ENCODE assay signal across 8 mouse cellular contexts in the genomic region with DNA sequence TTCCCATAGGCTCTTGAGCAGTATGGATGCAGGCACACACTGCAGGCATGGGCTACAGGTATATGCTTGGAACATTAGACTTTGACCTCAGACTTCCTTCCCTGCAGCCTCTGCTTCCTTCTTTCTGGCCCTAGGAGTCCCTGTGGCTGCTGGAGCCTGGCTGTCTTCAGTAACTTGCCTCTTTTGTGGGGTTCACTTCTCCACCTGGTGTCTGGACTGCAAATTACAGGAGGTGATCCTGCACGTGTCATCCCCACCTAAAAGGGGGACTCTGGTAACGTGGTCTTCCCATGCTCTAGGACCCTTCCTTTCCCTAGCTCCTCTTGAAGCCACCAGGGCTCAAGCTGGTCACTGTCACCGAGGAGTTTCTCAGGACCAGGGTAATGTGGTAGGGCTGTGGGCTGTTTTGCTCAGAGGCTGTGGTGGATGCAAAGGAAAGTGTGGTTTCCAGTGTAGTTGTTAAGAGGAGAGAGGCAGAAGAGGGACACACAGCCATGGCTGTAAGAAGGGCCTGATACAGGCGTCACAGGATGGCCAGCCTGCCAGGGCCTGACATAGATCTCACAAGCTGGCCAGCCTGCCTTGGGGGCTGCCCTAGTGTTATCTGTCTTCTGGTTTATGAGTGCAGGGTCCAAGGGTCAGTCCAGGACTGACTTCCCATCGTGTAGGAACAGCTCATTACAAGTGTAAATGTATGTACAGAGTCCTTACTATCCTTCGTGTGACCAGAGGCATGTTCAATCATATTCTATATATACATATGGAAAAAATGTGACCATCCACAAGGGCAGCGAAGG. TPM values are rescaled to one million over a fixed set of nuclear protein-coding genes. Genes with fewer than 3 reads are reported as not detected.
DNase-seq lines count a peak whose midpoint lies in the region; TF ChIP-seq lines count a peak whose summit lies in the region.

No protein-coding gene starts in this region.

- H3K27ac ChIP-seq in spleen, adult 2 months (ENCODE audit: insufficient read depth, low read length) = no peak overlapping the region
- peak overlapping the region; percentile 53; the same call in 1 of the 2 replicates for H3K27ac ChIP-seq in limb, embryonic 10.5 days

- H3K4me3 ChIP-seq in spleen, adult 2 months (ENCODE audit: extremely low read depth, insufficient read depth, insufficient read length) = no peak overlapping the region
- H3K4me3 ChIP-seq in limb, embryonic 10.5 days = no peak overlapping the region

- DNase-seq in cerebellum, adult 18-20 months = peak; percentile 24 to 28
- no peak for DNase-seq in cerebellum, adult 11 months
- DNase-seq in spleen, adult 2 months (ENCODE audit: low read depth in 1 of 2, low spot score in 2 of 2) = peak in 1 of 2 experiments; percentile 43
- no peak for DNase-seq in spleen, adult 12 weeks (ENCODE audit: low spot score)
- DNase-seq in heart, postnatal 4 days = peak; percentile 31
- no peak for DNase-seq in limb, embryonic 10.5 days (ENCODE audit: low spot score)
- DNase-seq in naive thymus-derived CD4-positive, alpha-beta T cell, adult 2 months (ENCODE audit: low read depth) = peak; percentile 81
- DNase-seq in gastrocnemius, postnatal 36 days = no peak

- H3K4me1 ChIP-seq in spleen, adult 2 months (ENCODE audit: control insufficient read depth, insufficient read depth, insufficient read length) = peaks cover 10% of the 10 kb centered on the region
- peaks cover 15% of the 10 kb centered on the region; the same call in 1 of the 2 replicates for H3K4me1 ChIP-seq in limb, embryonic 10.5 days

- no peaks in the 10 kb centered on the region for H3K9me3 ChIP-seq in limb, embryonic 10.5 days (replicated peaks)

- TF ChIP-seq CTCF in spleen, adult 2 months (IDR thresholded peaks at IDR 0.05; ENCODE audit: extremely low read depth, insufficient read depth, insufficient read length, insufficient replicate concordance) = peak; percentile 50; the same call in 1 of the 2 replicates

- H3K27me3 ChIP-seq in spleen, adult 2 months (ENCODE audit: control insufficient read depth, insufficient read depth, low read length) = no peaks in the 10 kb centered on the region
- no peaks in the 10 kb centered on the region for H3K27me3 ChIP-seq in limb, embryonic 10.5 days (ENCODE audit: low read depth, poor library complexity, severe bottlenecking)

- TF ChIP-seq POLR2A in spleen, adult 2 months (IDR thresholded peaks at IDR 0.05; ENCODE audit: low read depth, low read length) = no peak

- WGBS in spleen, adult 2 months = 37% methylated on average over 7 of the region's 7 CpGs
- 61% methylated on average over 7 of the region's 7 CpGs for WGBS in limb, embryonic 10.5 days

- no peaks in the 10 kb centered on the region for H3K36me3 ChIP-seq in spleen, adult 2 months (ENCODE audit: control insufficient read depth, insufficient read depth, low read length)
- H3K36me3 ChIP-seq in limb, embryonic 10.5 days = no peaks in the 10 kb centered on the region

- intact Hi-C loops in gastrocnemius, postnatal 36 days (cut with DNase I) = no loop called here

RNA-seq across cellular contexts. Expression of gene Iqgap2, which starts 59.6 kb away (rescaled TPM):
- polyA plus RNA-seq in spleen, adult 2 months (2012; rRNA removed) = 2.1 and 2.3 TPM in 2 replicates
- 1 to 10 TPM; 2.8 to 3.0 TPM for total RNA-seq in heart, postnatal 4 days (2021)
- 7.1 and 9.7 TPM in 2 replicates for polyA plus RNA-seq in limb, embryonic 10.5 days (2016; fragmentation: Nextera tagmentation; extraction: Ambion mirVana)
- 1 to 10 TPM; 1.3 to 1.6 TPM for total RNA-seq in gastrocnemius, postnatal 36 days (2021)

Comparison
In these comparisons a context has a peak if more than half of its experiments do, and no peak if none do; other contexts are left out.
1. DNase-seq: peak in cerebellum, adult 18-20 months (2 of 2), heart, postnatal 4 days (single experiment) and naive thymus-derived CD4-positive, alpha-beta T cell, adult 2 months (single experiment); none in cerebellum, adult 11 months (single experiment), spleen, adult 12 weeks (single experiment), limb, embryonic 10.5 days (single experiment) and gastrocnemius, postnatal 36 days (0 of 2).